Mouse (Mus musculus): ENCODE measurements around the gene Ralgps1.

The Ralgps1 gene

DNA sequence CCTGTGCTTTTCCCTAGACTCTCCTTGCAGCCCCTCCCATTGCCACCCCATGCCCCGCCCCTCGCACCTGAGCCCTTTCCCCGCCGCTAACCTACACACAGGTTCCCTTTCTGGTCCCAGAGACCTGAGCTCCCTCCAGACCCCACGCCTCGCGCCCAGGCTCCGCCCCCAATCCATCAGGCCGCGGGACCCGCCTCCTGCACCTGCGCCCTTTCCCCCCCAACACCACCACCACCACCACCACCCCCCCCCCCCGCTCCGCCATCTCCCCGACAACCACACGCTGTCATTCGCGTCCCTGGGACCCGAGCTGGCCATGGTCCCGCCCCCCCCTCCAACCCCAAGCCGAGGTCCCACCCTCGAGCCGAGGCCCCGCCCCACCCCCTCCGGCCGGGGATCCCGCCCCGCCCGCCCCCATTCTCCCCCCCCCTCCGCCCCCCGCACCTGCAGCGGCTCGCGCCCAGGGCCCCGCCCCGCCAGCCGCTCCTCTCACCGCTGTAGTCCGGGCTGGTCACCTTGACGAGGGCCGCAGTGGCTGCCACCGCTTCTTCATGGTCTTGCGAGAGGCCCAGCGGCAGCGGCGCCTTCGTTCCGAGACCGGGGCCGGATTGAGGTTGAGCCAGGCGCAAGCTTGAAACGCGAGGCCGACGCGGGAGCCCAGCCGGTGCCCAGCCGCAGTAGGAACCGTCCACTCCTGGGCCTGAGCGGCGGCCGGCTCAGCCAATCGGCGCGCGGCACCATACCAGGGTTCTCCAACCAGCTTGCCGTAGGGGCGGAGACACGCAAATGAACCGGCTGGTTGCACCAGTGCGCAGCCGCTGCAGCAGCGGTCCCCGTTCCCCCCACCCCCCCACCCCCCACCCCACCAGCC, at the start of gene Ralgps1:
Gene Ralgps1, minus strand, starts transcription at position 710 of the 871 bp plus-strand sequence.
- in situ Hi-C loops (cut with MseI, MboI), result no loop called here

DNA sequence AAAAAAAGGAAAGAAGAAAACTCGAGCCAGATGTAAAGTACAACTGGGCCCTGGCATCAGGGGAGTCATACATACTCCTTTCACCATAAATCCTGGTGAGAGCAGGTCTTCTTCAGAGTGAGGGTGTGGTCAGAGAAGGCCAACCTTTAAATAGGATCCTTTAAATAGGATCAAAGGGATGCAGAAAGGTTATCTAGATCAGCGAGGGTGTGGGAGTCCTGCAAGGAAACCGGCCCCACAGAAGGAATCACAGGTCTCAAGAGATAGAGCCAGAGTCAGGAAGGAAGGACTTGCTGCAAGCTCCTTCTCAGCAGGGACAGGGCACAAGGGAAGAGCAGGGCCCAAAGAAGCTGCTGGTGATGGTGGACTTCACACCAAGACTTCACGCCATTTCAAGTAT, 46.2 kb upstream of the Ralgps1 start:
- in situ Hi-C loops (cut with MseI, MboI), result no loop called here

DNA sequence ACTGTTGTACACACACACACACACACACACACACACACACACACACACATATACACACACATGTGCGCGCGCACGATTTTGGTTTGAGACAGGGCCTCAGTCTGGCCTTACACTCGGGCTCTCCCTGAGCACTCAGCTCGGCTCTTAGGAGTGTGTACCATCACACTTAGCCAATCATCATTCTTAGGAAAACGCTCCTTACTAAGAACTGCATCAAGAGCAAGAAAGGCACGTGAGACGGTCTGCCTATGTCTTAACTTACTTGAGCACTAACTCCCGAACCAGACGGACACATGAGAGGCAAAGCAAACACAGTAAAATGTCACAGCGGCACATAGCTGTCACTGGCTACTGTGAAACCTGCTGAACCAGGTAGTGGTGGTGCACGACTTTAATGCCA, 42.7 kb upstream of the Ralgps1 start:
- in situ Hi-C loops (cut with MseI, MboI), result no loop called here

DNA sequence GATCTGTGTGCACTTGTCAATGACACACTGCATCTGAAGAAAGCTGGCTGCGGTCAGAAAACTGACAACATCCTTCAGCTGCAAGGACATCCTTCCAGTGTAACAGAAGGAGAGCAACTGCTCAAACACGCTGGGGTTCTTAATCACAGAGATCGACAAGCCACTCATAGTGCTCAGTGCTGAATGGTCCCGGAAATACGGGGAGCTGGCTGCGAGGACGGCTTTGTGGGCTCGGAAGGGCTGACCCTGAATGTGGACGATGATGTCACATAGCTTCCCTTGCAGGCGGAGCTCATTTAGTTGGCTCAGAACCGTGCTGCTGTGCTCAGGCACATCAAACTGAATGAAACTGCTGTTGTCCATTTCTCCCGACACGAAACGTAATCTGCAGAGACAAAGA, 40.8 kb upstream of the Ralgps1 start:
- in situ Hi-C loops (cut with MseI, MboI), result no loop called here

DNA sequence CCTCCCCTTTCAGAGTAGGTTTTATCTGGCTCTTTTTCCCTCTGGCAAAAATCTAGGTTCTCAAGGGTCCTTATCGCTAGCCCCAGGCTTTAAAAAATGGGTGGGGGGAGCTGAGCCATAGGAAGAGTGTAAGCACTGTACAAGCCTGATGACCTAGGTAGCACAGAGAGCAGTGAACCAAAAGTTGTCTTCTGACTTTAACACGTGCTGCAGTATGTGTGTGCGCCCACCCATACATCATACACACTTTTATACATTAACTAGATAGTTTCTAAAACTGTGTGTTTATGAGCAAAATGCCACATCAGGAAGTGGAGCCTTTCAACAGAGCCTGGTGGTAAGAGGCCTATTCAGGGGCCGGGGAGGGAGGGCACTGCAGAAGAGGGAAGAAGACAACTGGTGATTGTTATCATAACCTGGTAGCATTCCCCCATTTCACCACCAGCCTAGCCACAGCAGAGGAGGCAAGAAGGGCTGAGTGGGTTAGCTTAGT, 32.3 kb upstream of the Ralgps1 start:
- in situ Hi-C loops (cut with MseI, MboI), result no loop called here

DNA sequence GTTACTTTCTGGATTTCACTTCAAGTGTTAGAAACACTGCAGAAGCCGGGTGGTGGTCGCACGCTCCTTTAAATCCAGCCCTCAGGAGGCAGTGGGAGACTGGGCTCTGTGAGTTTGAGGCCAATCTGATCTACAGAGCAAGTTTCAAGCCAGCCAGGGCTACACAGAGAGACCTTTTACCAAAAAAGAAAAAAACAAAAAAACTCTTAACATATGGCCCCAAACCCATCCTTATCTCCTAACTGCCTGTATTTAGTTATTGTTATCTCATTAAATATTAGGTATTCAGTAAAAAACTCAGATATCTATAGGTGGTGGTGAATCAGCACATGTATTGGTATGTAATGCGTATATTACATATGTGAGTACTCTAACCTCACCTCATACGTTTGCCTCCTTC, 31.4 kb upstream of the Ralgps1 start:
- in situ Hi-C loops (cut with MseI, MboI), result no loop called here

DNA sequence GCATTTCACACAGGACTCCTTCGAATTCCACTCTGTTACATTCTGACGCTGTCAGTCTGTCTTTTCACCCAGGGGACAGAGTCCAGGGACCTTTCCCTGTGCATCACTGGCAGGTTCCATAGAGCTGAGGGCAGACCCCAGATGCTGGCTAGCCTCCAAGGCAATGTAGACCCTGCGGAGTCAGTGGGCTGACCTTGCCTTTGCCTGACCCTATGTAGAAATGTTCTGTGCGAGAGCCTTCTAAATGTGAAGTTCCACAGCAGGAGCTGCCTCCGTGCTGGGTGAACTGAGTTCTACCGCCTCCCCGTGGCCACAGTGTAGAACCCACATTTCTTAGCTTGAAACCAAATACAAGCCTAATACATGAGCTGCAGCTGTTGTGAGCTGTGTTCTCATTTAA, 30.9 kb upstream of the Ralgps1 start:
- in situ Hi-C loops (cut with MseI, MboI), result no loop called here

DNA sequence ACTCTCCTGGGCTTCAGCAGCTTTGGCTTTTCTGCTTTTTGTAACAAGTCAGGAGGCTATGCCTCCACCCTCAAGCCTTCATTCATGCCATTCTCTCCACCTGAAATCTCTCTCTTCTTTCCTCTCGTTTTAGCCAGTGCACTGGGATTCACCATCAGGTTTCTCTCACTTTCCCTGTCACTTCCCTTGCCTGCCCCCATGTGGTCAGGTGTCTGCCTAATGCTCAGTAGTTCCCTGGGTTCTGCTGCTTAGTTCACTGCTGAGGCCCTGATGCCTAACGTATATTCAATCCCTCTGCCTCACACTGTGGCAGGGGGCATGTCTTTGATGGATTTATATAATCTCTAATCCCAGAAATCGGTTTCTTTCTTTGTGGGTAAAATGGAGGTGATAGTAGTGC, 29.9 kb upstream of the Ralgps1 start:
- in situ Hi-C loops (cut with MseI, MboI), result no loop called here

DNA sequence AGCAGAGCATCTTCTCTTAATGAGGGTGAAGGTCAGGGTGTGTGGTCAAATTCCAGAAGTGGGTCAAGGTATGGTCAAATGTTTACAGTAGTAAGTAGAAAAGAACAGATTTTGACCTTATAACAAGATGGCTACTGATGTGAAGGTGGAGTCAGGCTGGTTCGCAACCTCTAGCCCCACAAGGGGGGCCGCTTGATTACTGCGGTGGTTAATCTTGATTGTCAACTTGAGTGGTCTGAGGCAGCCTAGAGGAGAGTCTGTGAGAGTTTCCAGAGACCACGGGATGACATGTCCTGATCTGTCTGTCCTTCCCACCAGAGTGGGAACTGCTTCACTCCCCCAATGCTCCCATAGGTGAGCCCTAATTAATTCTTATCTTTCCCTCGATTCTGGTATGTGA, 29.3 kb upstream of the Ralgps1 start:
- in situ Hi-C loops (cut with MseI, MboI), result no loop called here

DNA sequence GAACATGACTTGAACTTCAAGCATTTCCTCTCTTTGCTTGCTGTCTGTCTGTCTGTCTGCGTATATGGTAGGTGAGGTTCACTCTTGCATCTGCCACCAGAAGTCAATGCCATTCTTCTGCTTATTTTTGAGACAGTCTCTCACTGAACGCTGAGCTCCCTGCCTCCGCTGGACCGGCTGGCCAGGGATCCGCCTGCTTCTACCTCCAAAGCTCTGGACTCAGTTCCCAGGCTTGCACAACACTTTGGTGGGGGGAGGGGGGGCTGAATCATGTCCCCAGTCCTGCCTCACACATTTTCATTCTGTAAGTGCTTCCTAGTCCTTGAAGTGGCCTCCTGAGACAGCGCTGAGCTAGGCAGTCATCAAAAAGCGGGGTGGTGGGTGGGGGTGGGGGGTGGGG, 27.8 kb upstream of the Ralgps1 start:
- in situ Hi-C loops (cut with MseI, MboI), result no loop called here

DNA sequence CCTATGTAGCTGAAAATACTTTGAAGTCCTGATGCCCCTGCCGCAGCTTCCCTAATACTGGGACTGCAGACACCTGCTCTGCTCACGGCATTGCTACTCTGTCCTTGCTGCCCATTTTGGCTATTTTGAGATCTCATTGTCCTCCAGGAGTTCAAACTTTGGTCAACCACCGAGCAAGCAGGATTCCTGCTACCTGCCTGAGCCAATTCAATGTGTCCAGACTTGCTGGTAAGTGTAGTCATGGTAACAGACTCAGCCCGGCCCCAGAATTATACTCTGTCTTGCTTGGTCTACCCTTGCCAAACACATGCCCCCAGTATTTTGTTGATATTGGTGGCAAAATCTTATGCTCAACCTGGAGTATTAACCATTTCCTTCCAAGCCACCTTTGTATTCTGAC, 25.8 kb upstream of the Ralgps1 start:
- in situ Hi-C loops (cut with MseI, MboI), result no loop called here

DNA sequence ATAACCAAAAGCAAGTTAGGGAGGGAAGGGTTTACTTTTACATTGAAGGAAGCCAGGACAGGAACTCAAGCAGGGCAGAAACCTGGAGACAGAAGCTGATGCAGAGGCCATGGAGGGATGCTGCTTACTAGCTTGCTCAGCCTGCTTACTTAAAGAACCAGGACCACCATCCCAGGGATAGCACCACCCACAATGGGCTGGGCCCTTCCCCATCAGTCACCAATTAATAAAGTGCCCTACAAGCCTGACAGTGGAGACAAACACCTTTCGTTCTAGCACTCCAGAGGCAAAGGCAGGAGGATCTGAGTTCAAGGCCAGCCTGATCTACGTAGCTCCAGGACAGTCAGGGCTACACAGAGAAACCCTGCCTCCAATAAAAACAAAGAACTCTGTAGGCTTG, 23.8 kb upstream of the Ralgps1 start:
- in situ Hi-C loops (cut with MseI, MboI), result no loop called here

DNA sequence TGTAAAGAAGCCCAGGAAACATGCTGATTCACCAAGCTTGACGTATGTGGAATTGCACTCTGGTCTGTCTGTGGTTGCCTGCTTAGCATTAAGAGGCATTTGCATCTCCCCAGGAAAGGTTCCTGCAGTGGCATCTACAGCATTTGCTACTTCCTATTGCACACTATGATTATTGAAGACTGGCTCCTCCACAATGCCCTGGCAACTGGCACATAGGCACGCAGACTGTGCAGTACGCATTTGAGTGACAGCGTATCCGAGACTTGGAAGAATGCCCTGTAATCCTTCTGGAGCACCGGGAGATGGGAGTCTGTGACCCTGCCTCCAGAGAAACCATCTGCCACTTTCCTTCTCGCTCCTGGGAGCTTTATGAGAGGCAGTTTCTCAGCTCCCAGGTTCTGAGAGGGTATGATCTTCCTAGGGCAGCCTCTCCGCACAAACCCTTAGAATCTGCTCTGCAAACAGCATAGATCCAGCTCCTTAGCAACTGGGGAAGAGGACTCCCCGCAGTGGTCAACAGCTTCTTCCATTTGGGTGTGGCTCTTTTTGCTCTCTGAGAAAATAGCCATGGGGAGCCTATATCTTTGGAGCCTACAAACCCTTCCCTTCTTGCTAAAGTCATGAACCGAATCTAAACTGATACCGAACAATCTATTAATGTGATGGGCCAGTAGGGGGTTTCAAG, 22.8 kb upstream of the Ralgps1 start:
- in situ Hi-C loops (cut with MseI, MboI), result no loop called here

DNA sequence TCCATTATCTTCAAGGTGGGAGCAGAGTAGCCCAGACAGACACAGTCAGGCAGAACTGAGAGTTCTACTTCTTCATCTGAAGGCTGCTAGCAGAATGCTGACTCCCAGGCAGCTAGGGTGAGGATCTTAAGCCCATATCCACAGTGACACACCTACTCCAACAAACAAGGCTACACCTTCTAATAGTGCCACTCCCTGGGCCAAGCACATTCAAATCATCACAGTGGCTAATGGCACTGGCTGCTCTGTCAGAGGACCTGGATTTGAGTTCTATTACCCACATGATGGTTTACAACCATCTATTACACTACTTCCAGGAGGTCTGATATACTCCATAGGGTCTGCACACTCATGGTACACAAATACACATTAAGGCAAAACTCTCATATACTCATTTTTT, 21.7 kb upstream of the Ralgps1 start:
- in situ Hi-C loops (cut with MseI, MboI), result no loop called here

DNA sequence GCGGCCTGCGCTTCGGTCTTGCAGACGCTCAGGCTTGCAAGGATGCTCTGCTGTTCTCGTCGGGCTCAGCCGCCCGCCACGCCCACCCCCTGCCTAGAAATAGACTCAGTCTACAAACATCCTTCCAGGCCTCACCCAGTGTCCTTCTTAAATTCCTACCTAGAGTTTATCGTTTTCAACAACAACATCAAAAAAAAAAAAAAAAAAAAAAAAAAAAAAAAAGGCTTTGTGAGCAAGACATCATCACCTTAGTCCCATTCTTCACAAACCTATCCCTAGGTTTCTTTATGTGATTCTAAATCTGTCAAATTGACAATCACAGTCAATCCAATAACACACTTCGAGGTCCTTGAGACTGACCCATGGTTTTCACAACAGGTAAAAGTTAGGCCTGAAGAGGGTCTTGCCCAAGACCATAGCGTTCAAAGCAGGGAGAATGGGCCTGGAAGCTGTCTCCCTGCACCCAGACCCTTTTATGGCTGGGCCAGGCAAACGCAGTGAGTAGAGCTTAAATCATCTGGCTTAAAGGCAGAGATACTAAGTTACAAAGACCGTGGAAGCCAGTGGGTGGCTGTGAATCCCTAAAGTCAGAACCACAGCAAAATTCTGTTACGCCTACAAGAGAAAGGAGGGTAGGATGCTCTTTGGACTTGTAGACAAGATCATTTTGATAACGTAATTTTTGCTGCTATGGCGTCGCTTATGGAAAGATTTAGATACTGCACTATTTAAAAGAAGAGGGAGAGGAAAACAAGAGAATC, 542 bp upstream of the Ralgps1 start:
- in situ Hi-C loops (cut with MseI, MboI), result no loop called here

DNA sequence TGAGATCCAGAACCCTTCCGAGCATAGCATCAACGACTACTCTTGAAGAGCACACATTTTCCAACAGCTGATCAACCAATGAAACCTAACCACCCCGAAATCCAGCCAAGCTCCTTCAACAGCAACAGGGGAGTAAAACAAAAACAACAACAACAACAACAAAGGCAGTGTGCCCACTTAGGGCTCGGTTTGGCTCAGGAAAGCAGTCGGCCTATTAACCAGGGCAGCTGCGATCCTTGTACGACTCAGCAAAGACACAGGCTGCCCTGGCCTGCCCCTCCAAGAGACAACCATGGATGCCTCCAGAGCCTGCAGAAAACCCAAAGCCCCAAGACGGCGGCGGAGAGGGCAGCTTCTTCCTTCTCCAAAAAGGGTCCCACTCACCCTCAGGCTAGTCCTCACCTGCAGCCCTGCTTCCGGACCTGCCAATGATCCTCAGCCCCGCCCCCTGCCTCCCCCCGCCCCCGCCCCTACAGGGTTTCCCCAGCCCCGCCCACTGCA, 960 bp downstream of the Ralgps1 start:
- in situ Hi-C loops (cut with MseI, MboI), result no loop called here

DNA sequence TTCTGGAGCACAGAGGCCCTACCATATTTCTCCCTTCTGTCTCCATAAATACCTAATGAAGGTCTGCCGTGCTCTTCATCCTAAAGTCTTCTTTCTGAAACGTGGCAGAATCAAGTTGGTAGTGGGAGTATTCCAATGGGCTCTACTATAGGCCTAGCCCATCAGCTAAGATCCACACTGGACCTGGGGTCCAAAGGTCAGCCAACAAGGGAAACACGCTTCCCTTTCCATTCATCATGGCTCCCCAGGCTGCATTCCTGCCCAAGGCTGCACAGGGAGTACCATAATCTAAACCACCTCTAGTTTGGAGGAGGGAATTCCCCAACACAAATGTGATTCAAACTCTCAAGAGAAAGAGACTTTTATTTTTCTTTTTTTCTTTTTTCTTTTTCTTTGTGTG, 1.8 kb downstream of the Ralgps1 start:
- in situ Hi-C loops (cut with MseI, MboI), result no loop called here

DNA sequence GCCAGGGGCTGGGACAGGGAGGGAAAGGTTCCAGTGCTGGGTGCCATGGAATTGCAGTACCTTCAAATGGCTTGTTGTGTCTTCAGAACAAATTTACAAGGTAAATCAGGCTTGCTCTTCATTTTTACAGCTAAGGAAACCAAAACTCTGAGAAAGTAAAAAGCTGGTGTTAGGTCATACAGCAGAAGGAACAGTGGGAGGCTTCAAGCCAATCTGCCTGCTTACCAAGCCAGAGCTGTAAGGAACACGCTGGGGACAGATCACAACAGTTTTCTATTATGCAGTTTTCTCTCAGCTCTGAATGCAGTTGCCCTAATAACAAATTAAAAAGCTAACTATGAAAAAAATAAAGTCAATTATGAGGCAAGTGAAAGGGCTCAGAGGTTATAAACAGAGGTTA, 2.8 kb downstream of the Ralgps1 start:
- in situ Hi-C loops (cut with MseI, MboI), result no loop called here

DNA sequence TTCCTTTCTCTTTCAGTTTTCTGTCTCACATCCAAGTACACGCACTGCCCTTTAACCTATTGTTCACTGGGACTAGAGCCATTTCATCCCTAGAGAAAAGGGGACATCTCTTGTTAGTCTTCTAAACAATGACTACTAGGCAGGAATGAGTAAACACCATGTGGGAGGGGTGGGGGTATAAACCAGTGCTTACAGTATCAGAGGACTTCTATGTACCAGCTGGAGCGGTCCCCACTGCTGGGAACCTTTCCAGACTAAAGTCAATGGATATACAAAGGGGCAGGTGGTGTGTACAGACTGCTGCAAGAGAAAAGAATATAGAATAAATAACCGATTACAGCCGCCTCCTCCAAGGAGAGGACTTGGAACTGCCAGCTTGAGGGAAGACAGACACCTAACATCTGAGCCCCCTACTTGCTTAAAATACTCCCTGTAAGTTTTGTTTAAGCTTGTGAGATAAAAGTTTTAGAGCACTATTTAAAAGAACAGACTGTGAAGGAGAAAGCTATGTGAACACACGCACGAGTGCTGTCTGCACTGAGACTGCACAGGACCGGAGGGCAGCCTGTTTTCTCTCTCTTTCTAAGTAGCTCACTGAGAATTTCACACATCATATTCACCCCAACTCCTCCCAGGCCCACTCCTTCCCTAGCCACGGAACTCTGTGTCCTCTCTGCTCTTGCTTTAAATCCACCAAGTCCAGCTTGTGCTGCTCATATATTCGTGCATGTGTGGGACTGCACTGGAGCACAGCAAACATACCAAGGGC, 5.4 kb downstream of the Ralgps1 start:
- in situ Hi-C loops (cut with MseI, MboI), result no loop called here

DNA sequence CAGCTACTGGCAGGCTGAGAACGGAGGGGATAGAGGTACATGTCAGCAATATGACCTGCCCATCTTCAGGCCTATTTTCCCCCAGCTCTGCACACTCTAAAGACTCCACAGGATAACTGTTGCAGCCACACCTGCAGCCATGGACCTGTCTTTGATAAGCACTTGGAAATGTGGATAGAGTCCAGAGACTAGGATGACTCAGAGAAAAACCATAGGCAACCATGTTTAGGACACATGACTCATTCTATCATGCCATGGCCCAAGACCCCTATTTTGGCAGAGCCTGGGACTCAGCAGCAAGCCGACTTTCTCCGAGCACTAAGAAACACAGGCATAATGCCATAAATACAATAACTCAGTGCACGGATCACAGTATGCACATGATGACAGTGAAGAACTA, 6.6 kb downstream of the Ralgps1 start:
- in situ Hi-C loops (cut with MseI, MboI), result no loop called here

DNA sequence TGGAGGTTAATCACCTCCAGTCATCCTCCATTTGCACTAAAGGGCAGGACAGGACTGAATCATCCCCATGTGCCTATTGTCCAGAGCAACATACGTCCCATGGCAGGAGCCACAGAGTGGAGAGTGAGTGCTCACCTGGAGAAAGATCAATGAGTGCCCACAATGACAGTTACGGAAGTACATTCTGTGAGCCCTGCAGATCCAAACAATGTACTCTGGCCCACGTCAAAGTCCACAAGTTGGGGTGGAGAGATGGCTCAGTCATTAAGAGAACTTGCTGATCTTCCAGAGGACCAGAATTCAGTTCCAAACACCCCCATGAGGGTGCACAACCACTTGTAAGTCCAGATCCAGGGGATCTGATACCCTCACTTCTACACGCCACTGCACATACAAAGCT, 7.4 kb downstream of the Ralgps1 start:
- in situ Hi-C loops (cut with MseI, MboI), result no loop called here
